ENCODE assay signal across 11 mouse cellular contexts in the genomic region with DNA sequence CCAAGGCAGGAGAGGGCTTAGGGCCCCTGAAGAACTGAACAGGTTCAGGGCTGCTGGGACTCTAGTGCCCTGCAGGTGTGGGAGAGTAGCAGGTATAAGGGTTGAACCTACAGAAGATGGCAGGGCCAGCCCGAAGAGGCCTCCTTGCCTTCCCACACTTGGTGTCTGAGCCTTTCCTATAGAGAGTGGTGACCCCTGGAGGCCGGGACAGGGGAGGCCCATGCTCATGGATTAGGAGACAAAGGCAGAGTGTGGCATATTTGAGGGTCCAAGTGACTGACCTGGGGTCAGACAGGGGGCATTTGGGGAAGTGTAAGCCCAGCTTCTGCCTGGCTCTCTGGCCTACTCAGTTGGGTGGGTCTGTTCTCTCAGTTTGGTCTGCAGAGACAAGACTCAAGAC. TPM values are rescaled to one million over a fixed set of nuclear protein-coding genes. Genes with fewer than 3 reads are reported as not detected.
DNase-seq lines count a peak whose midpoint lies in the region; ATAC-seq and TF ChIP-seq lines count a peak whose summit lies in the region.
"Had no signal": no experiment of that assay in that cellular context is flagged by ENCODE, and none has a peak within 500 bp of the region (broad histone marks: within the 10 kb centered on the region; RNA-seq: fewer than 3 reads in every experiment).

No protein-coding gene starts in this region.

- no peaks in the 10 kb centered on the region for H3K9me3 ChIP-seq in kidney, embryonic 16.5 days (ENCODE audit: low read length)
- H3K9me3 ChIP-seq in kidney, embryonic 14.5 days (ENCODE audit: control insufficient read depth, low read length), result no peaks in the 10 kb centered on the region
- no peaks in the 10 kb centered on the region for H3K9me3 ChIP-seq in midbrain, embryonic 13.5 days
- no peaks in the 10 kb centered on the region for H3K9me3 ChIP-seq in midbrain, embryonic 11.5 days (ENCODE audit: control insufficient read depth, low read length)
- no peaks in the 10 kb centered on the region for H3K9me3 ChIP-seq in neural tube, embryonic 15.5 days (replicated peaks)
- H3K9me3 ChIP-seq: forebrain, embryonic 12.5 days had no signal

- 42% methylated on average over 2 of the region's 2 CpGs for WGBS in cerebellum, adult 2 months
- WGBS in kidney, embryonic 16.5 days, result 56% methylated on average over 2 of the region's 2 CpGs
- 66% methylated on average over 2 of the region's 2 CpGs for WGBS in kidney, embryonic 14.5 days
- WGBS in midbrain, embryonic 13.5 days, result 45% methylated on average over 2 of the region's 2 CpGs
- WGBS in midbrain, embryonic 11.5 days, result 48% methylated on average over 2 of the region's 2 CpGs
- WGBS in neural tube, embryonic 15.5 days, result 53% methylated on average over 2 of the region's 2 CpGs

- TF ChIP-seq POLR2A in cerebellum, adult 2 months (IDR thresholded peaks at IDR 0.05; ENCODE audit: borderline replicate concordance, insufficient read depth, low read length), result no peak

- no peak overlapping the region for H3K9ac ChIP-seq in kidney, embryonic 16.5 days (replicated peaks; ENCODE audit: low read length)
- H3K9ac ChIP-seq in kidney, embryonic 14.5 days (ENCODE audit: low read depth, low read length), result no peak overlapping the region
- H3K9ac ChIP-seq in midbrain, embryonic 13.5 days (replicated peaks), result 0 out of 2 replicates have a peak overlapping the region, but pooled peaks have one; percentile 14
- no peak overlapping the region for H3K9ac ChIP-seq in midbrain, embryonic 11.5 days (ENCODE audit: low read length)
- H3K9ac ChIP-seq in neural tube, embryonic 15.5 days (replicated peaks), result no peak overlapping the region
- H3K9ac ChIP-seq: forebrain, embryonic 12.5 days had no signal

- no peak overlapping the region for H3K4me2 ChIP-seq in kidney, embryonic 16.5 days (replicated peaks; ENCODE audit: low read depth, low read length)
- no peak overlapping the region for H3K4me2 ChIP-seq in kidney, embryonic 14.5 days (replicated peaks; ENCODE audit: low read depth, low read length)
- H3K4me2 ChIP-seq in midbrain, embryonic 13.5 days (replicated peaks), result no peak overlapping the region
- no peak overlapping the region for H3K4me2 ChIP-seq in midbrain, embryonic 11.5 days
- H3K4me2 ChIP-seq in neural tube, embryonic 15.5 days, result no peak overlapping the region
- H3K4me2 ChIP-seq: forebrain, embryonic 12.5 days had no signal

- no peak overlapping the region; the same call in 1 of the 2 replicates for H3K27ac ChIP-seq in cerebellum, adult 2 months (ENCODE audit: insufficient read depth, low read length)
- H3K27ac ChIP-seq in kidney, embryonic 16.5 days (ENCODE audit: low read length), result no peak overlapping the region
- H3K27ac ChIP-seq in kidney, embryonic 14.5 days (ENCODE audit: low read depth, low read length), result no peak overlapping the region
- no peak overlapping the region; the same call in 1 of the 2 replicates for H3K27ac ChIP-seq in midbrain, embryonic 13.5 days
- H3K27ac ChIP-seq in midbrain, embryonic 11.5 days (ENCODE audit: low read depth, low read length), result no peak overlapping the region
- no peak overlapping the region; the same call in 1 of the 2 replicates for H3K27ac ChIP-seq in neural tube, embryonic 15.5 days (replicated peaks)
- H3K27ac ChIP-seq: forebrain, embryonic 12.5 days had no signal

- no peaks in the 10 kb centered on the region for H3K27me3 ChIP-seq in cerebellum, adult 2 months (ENCODE audit: control insufficient read depth, insufficient read depth, low read length)
- no peaks in the 10 kb centered on the region for H3K27me3 ChIP-seq in kidney, embryonic 16.5 days (ENCODE audit: insufficient read depth, low read length)
- no peaks in the 10 kb centered on the region for H3K27me3 ChIP-seq in kidney, embryonic 14.5 days (ENCODE audit: control insufficient read depth, insufficient read depth, low read length)
- H3K27me3 ChIP-seq in midbrain, embryonic 13.5 days, result no peaks in the 10 kb centered on the region
- H3K27me3 ChIP-seq in midbrain, embryonic 11.5 days (ENCODE audit: control insufficient read depth, insufficient read depth, low read length), result no peaks in the 10 kb centered on the region
- no peaks in the 10 kb centered on the region for H3K27me3 ChIP-seq in neural tube, embryonic 15.5 days (replicated peaks)
- H3K27me3 ChIP-seq: forebrain, embryonic 12.5 days had no signal

- peaks cover 69% of the 10 kb centered on the region for H3K4me1 ChIP-seq in cerebellum, adult 2 months (ENCODE audit: control insufficient read depth, insufficient read depth, low read length)
- no peaks in the 10 kb centered on the region for H3K4me1 ChIP-seq in kidney, embryonic 16.5 days (ENCODE audit: insufficient read depth, low read length)
- no peaks in the 10 kb centered on the region for H3K4me1 ChIP-seq in kidney, embryonic 14.5 days (ENCODE audit: control insufficient read depth, insufficient read depth, low read length)
- H3K4me1 ChIP-seq in midbrain, embryonic 13.5 days (replicated peaks), result peaks cover 60% of the 10 kb centered on the region
- peaks cover 13% of the 10 kb centered on the region for H3K4me1 ChIP-seq in midbrain, embryonic 11.5 days (ENCODE audit: control insufficient read depth, insufficient read depth, low read length)
- H3K4me1 ChIP-seq in neural tube, embryonic 15.5 days, result peaks cover 46% of the 10 kb centered on the region

- peak; percentile 10; the same call in 1 of the 2 replicates for TF ChIP-seq CTCF in cerebellum, adult 2 months (IDR thresholded peaks at IDR 0.05; ENCODE audit: borderline replicate concordance, insufficient read depth, low read depth, low read length)

- no peaks in the 10 kb centered on the region for H3K36me3 ChIP-seq in kidney, embryonic 16.5 days (ENCODE audit: insufficient read depth, low read length)
- H3K36me3 ChIP-seq in kidney, embryonic 14.5 days (ENCODE audit: control insufficient read depth, insufficient read depth, low read length), result no peaks in the 10 kb centered on the region
- peaks cover 31% of the 10 kb centered on the region for H3K36me3 ChIP-seq in midbrain, embryonic 13.5 days
- H3K36me3 ChIP-seq in midbrain, embryonic 11.5 days (ENCODE audit: control insufficient read depth, insufficient read depth, low read length), result no peaks in the 10 kb centered on the region
- H3K36me3 ChIP-seq in neural tube, embryonic 15.5 days, result 0 out of 2 replicates have a peak, but pooled peaks cover 5% of the 10 kb centered on the region
- H3K36me3 ChIP-seq: forebrain, embryonic 12.5 days had no signal

- DNase-seq in cerebellum, adult 2 months, result no peak
- DNase-seq in cerebellum, postnatal 36 days, result no peak
- no peak for DNase-seq in midbrain, embryonic 11.5 days (ENCODE audit: low spot score, missing footprints)
- no peak for DNase-seq in spleen, postnatal 10 days (ENCODE audit: low spot score in 2 of 2)
- DNase-seq: cerebellum, adult 8-10 months; thymus, postnatal 25 days had no signal

- ATAC-seq in kidney, embryonic 16.5 days (ENCODE audit: low FRiP score, low TSS enrichment), result 0 out of 2 replicates have a peak, but pooled peaks have one; percentile 31
- no peak for ATAC-seq in kidney, embryonic 14.5 days (ENCODE audit: low FRiP score, low TSS enrichment)
- 0 out of 2 replicates have a peak, but pooled peaks have one; percentile 4 for ATAC-seq in midbrain, embryonic 13.5 days
- ATAC-seq in midbrain, embryonic 11.5 days (ENCODE audit: low FRiP score), result no peak
- ATAC-seq in neural tube, embryonic 15.5 days (ENCODE audit: low FRiP score), result peak; percentile 12; the same call in 1 of the 2 replicates

- no peak overlapping the region for H3K4me3 ChIP-seq in cerebellum, adult 2 months (replicated peaks; ENCODE audit: insufficient read depth, low read depth, low read length)
- no peak overlapping the region for H3K4me3 ChIP-seq in kidney, embryonic 16.5 days (ENCODE audit: low read length)
- no peak overlapping the region for H3K4me3 ChIP-seq in kidney, embryonic 14.5 days (ENCODE audit: low read length)
- no peak overlapping the region for H3K4me3 ChIP-seq in midbrain, embryonic 13.5 days (replicated peaks)
- no peak overlapping the region for H3K4me3 ChIP-seq in midbrain, embryonic 11.5 days (ENCODE audit: low read depth, low read length)
- no peak overlapping the region for H3K4me3 ChIP-seq in neural tube, embryonic 15.5 days (replicated peaks)
- H3K4me3 ChIP-seq: forebrain, embryonic 12.5 days had no signal

RNA-seq across cellular contexts. Expression of a gene that starts 8.6 kb away (rescaled TPM):
- polyA plus RNA-seq in cerebellum, adult 2 months (2012; rRNA removed), result 188 and 199 TPM in 2 replicates
- polyA plus RNA-seq in kidney, embryonic 16.5 days (2015; fragmentation: Nextera tagmentation; extraction: Ambion mirVana), result 5.2 and 6.1 TPM in 2 replicates
- polyA plus RNA-seq in kidney, embryonic 14.5 days (2014; fragmentation: Nextera tagmentation; extraction: Ambion mirVana), result 3.1 and 3.5 TPM in 2 replicates
- polyA plus RNA-seq in midbrain, embryonic 13.5 days (2015; fragmentation: Nextera tagmentation; extraction: Ambion mirVana), result 58.9 and 64.2 TPM in 2 replicates
- 16.5 and 16.7 TPM in 2 replicates for polyA plus RNA-seq in midbrain, embryonic 11.5 days (2014; fragmentation: Nextera tagmentation; extraction: Ambion mirVana)
- 105 and 117 TPM in 2 replicates for polyA plus RNA-seq in neural tube, embryonic 15.5 days (2015; fragmentation: Nextera tagmentation; extraction: Ambion mirVana)

Comparison
In these comparisons a context has a peak if more than half of its experiments do, and no peak if none do; other contexts are left out.
1. ATAC-seq: peak in kidney, embryonic 16.5 days (single experiment), midbrain, embryonic 13.5 days (single experiment) and neural tube, embryonic 15.5 days (single experiment); none in kidney, embryonic 14.5 days (single experiment) and midbrain, embryonic 11.5 days (single experiment).